Mouse (Mus musculus) urinary bladder, adult 18-20 months (tissue): ENCODE measurements around the gene Pygl.
A peak's percentile ranks its signal among the peaks of the same experiment; 100 is the strongest.
"Not testable (repeated sequence)": the region's sequence is repeated elsewhere in the genome, so short reads cannot be mapped to it uniquely, and the experiment has no call there.

Experiments used
- DNase-seq, 2 experiments: peaks; one replicate each; pipeline ENCODE4 v3.0.0; 2022; ENCODE audit warnings: low spot score in 2 of 2, mixed read lengths in 2 of 2

Pygl gene

DNA sequence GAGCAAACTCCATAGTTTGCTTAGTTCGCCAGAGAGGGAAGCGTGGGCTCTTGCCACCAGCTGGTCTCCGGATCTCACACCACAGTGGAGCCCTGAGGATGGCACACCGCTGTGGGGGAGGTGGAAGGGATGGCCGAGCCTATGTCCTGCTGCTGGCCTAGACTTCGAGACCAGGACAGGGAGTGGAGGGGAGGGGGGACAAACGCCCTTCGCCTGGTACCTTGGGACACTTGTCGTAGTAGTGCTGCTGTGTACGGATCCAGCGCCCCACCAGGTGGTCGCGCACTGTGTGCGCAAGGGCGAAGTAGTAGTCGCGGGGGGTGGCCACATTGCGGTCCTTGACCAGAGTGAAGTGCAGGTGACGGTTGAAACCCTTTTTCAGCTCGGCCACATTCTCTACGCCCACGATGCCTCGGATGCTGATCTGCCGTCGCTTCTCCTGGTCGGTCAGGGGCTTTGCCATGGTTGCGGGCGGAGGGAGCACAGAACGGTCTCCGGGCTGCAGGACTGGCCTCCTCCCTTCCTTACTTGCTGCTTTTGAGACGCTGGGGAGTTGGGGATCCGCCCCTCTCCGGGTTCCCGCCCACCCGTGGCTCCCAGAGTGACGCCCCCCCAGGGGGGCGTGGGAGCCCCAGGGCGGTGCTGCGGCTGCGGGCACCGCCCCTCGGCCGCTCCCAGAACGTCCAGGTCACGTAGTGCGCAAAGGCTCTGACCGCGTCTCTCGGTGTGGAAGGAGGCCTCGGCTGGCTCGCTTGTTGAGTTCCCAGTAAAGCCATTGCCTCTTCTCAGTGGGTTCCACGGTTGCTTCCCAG lies 4.0 kb downstream of the Pygl start:
- peak; percentile 77 to 83 for DNase-seq

DNA sequence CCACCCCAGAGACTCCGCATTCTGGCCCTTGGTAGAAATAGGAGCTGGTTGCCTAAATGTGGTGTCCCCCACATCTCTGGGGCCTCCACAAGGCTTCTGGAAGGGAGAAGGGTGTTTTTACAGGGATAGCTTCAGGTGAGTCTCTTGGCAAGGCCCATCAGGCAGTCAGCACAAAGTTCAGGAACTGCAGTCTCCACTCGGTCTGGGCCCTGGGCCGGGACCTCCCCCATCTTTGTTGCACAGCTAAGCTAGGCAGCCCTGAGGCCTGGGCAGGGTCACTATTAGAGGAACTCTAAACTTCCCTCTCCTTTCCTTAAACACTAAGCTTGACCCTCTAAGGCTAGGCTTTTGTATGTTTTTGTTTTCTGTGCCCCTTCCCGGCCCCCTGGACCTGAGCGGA lies 4.6 kb downstream of the Pygl start:
- DNase-seq, result no peak

DNA sequence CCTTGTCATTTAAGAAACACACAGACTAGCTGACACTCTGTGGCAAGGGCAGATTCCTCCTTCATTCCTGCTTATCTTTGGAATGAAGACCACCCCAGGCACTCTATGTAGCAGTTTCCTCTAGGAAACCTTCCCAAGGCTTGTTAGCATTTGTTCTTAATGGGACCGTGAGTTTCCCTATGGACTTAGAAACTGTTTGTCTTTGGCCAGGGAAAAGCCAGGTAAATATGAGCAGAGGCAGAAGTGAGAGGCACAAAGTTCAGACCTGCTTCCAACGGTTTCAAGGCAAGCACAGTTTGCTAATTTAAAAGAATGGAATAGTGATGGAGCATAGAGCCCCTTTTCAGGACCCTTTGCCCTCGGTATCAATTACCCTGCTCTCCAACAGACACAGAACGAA lies 8.0 kb downstream of the Pygl start:
- no peak for DNase-seq

DNA sequence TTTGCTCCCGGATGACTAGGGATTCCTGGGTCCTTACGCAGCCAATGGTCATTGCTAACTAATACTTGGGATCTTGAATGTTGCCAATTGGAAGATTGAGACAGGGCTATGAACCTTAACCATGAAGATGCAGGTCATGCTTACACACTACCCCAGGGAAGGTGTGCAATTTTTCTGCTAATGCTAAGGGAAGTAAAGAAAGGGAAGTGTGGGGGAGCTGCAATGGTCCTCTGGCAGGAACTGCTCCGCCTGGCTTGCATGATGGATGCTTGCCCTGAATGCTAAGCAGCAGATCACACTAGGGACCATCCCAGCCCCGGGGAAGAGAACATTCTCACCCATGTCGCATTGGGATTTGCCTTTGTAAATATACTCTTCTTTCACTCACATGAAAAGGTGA lies 9.9 kb downstream of the Pygl start:
- DNase-seq, result no peak

DNA sequence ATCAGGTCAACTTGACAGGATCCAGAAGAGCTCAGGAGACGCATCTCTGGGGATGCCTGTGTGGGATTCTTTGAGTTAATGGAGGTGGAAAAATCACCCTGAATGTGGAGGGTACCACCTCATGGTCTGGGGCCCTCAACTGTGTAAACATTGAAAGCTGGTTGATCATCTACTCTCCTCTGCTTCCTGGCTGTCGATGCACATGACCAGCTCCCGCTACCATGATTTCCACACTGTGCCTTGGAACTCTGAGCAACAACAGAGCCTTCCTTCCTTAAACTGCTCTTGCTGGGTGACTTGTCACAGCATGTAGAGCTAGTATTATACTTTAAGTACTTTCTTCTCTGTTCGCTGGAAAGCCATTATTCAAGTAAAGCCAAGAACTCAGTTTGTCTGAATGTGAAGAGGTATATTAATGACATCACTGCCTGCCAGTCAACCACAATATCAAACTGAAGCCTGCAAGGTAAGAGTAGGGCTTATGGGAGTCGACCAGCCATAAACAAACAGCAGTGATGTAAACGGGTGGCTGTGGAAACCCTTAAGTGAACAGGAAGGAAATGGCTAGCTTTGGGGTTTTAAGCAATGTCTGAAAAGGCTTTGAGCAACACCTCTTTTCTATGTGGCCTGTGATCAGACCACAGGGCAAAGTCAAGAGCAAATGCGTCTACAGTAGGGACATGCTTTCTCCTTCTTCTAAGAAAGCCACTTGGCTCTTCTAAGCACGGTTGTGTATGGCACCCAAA lies 12.3 kb downstream of the Pygl start:
- no peak for DNase-seq

DNA sequence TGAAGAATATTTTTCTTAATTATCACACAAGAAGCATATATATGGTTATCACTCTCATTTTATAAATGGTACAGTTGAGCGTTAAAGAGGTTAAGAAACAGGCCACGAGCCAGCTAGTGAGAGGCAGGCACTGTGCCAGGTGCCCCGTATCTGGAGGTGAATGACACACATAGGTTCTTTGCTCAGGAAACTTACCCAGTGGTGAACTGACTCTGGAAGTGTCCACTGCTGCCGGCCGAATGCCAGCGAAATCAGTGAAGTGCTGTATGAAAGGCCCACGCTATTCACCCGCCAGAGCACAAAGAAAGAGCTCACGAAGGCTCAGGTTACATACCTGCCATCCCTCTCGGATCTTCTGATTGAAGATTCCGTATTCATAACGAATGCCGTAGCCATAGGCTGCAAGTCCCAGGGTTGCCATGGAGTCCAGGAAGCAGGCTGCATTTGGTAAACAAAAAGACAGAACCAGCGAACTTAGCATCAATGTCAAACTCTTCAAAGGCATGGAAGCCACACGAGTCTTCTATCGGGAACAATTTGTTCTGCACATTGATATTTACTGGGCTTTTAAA lies 15.0 kb downstream of the Pygl start:
- no peak for DNase-seq

DNA sequence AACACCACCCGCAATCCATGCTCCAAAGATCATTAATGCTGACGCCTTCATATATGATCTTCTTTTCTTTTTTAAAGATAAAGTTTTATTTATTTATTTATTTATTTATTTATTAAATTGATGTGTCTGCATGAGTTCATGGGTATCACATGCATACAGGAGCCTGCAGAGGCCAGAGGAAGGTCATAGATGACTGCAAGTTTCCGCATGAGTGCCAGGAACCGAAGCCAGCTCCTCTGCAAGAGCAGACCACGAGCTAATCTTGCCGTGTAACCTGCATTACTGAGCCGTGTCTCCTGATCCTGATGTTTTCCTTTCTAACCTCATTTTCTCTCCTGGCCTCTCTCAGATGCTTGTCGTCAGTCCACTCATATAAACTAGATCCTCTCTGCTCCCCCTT lies 17.0 kb downstream of the Pygl start:
- DNase-seq, result no peak

DNA sequence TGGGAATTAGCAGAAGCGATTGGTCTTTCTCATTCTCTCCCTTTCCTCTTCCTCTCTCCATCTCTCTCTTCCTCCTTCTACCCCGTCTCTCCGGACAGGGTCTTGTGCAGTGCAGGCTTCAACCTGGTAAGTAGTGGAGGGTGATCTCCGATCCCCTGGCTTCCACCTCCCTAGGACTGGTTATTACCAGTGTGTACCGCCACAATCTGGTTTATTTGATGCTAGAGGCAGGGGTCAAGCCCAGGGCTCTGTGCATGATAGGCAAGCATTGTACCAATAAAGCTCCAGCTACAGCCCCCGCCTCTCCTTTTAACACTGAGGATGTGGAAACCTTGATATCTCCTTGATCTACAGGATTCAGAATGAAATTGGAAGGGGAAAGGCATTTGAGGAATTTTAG lies 17.7 kb downstream of the Pygl start:
- no peak for DNase-seq

DNA sequence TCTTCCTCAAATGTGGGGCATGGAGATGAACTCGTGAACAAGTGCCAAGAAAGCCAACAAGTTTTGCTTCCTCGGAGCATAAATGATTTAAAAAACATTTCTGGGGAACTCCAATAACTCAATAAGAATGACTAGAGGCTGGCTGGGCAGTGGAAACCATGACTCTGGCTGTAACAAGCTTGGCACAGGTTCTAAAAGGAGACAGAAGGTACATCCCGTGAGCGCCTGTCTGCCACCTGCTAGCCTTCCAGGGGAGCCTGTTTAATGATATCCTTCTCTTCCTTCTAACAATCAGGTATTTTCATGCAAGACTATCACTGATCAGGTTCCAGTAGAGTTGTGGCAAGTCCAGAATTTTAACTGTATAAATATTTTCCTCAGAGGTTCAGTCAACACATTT lies 18.8 kb downstream of the Pygl start:
- DNase-seq, result no peak

DNA sequence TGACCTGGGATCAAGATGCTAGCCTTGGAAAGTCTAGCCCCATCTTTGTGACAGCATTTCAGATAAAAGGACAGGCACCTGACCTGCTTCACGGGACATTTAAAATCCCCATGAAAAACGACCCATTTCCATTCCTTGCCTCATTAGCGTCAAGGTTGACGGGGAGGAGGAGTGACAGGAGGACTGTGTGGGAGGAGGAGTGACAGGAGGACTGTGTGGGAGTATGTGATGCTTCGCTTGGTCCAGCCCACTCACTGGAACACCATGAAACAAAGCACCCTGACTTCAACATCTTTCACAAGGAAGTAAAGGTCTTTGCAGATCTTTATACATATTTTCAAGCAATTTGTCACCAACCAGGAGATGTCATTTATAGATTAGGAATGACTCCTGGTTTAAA lies 23.1 kb downstream of the Pygl start:
- DNase-seq, result no peak

DNA sequence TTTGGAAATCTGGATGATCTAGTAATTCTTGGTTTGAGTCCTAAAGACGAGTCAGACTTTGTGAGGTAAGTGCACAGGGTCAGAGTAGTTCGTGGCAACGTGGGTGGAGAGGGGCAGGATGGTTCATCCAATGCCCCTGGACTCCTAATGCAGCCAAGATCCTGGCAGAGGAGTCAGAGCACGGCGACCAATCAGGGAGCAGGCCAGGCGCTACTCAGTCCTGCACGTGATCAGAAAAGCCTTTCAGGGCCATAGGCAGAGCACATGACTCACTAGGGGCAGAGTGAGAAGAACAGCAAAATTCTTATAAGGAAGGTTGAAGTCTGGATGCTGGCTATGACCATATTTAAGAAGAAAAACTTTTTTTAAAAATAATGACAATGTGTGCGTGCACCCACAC lies 26.9 kb downstream of the Pygl start:
- DNase-seq, result no peak

DNA sequence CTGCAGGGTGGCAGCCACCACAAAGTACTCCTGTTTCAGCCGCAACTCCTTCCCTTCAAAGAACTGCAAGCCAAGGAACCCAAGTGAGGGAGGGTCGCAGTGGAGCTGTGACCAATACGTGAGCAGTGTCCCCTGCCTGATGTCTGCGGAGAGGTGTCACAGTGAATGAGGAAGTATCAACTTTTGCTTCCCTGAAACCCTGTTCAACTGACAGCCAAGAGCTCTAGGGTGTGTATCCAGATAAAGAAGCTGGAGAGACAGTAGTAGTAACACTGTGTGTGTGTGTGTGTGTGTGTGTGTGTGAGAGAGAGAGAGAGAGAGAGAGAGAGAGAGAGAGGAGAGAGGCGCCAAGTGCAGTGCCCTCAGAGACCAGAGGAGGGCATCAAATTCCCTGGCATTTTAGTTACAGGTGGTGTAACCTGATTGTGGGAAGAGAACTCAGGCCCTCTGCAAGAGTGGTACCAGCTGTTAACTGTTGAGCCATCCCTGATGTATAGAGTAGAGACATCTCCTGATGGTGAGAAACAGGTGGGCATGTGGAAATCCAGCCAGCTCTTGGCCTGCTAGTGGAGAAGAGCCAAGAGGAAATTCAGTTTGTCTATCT lies 29.3 kb downstream of the Pygl start:
- DNase-seq, result no peak

DNA sequence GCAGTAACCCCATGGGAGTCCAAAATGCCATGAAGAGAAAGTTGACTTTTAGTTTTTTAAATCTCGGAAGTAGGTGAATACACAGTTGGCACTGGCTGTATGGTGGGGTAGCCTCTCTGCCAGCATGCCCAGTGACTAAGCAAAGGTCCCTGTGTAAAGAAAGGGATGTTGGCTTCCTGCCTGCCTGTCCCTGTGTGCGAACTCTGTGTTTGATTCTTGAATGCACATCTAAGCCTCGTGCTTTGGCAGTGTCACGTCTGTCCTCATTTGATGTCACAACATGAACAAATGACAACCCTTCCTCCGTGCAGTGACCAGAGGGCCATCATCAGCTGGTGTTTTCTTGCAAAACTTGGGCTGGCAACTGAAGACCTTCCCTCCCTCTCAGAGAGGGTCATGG lies 34.9 kb downstream of the Pygl start:
- no peak for DNase-seq

DNA sequence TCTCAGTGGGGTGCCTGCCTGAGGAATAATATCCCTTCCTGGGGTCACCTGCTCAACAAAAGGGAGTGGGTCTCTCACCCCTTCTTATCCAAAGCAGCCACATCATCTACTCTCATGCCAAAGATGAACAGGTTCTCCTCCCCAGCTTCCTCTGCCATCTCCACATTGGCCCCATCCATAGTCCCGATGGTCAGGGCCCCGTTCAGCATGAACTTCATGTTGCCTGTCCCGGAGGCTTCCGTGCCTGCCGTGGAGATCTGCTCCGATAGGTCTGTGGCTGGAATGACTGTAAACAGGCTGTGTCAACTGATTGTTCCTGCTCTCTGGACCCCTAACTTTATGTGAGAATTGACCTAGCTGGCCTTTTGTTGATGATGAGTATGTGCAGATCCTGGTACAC lies 35.9 kb downstream of the Pygl start:
- no peak for DNase-seq

DNA sequence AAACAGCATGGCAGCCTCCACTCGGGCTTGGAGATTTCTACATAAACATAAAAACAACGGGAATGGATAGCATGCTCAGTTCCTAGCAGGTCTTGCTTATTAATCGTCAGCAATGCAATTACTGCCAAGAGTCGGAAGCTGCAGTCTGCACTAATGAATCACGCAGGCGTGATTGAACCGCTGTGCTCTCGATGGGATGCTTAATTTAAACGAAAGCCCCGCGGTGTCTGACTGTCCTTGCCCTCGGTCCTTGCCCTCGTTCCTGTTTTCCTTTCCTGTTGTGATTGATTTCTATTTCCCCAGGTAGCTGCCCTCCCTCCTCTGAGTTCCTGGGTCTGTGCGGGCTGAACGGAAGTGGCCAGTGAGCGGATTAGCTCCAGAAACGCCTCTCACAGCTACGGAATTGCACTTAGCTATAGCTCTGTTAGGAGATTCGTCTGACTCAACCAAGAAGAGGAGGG lies 39.0 kb downstream of the Pygl start:
- DNase-seq, result no peak

DNA sequence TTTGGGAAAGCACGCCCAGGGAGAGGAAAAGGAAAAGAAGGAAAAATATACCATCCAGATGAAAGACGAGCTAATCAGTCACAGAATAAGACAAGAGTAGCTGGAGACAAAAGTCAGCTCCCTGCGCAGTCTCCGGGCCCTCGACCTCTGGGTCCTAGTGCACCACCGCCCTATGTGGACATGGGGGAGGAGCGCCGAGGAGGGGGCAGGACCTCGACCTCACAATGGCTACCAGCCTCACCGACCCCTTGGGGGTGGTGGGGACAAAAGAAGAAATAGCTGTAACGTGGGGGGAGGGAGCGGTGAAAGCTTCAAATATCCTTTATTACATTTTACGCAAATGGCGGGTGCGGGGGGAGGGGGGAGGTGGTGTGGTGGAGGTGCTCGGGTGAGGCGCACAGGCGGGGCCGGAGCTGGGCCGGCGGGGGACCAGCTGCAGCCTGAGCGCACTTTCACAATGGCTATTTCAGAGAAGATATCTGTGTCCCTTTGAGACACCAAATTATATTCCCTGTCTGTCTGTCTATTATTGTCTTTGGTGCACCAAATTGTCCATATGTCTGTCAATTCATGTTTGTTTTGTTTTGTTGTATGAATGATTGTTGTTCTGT lies 47.0 kb downstream of the Pygl start:
- no peak for DNase-seq

DNA sequence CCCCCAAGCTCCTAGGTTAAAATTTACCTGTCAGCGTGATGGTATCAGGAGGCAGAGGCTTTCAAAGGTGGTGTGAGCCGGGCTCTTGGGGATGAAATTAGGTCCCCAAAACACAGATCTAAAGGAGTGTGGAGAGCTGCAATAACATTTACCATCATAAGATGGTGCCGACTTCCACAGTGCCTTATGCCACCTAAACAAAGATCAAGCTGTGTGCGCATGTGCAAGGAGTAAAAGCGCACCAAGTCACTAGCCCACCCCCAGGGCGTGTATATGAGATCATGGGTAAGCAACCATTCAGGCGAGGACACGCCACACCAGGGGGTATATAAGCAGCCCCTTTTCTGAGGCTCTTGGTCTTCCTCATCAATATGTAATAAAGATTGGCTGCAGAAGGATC lies 47.8 kb downstream of the Pygl start:
- not testable (repeated sequence) for DNase-seq

DNA sequence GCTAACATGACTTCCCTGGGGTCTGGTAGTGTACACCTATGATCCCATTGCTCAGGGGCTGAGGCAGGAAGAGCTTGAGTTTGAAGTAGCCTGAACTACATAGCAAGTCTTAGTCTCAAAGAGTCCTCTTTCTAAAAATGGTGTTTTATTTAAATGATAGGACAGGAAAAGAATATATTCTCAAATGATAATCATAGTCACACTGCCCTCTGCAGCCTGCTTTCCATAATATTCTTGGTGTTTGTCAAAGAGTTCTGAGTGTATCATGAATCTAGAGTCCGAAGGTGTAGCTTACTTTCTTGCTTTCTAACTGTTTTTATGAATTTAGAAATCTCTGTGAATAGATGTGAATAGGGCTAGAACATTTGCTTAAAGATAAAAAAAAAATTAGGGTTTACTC lies 61.3 kb downstream of the Pygl start:
- DNase-seq, result no peak

DNA sequence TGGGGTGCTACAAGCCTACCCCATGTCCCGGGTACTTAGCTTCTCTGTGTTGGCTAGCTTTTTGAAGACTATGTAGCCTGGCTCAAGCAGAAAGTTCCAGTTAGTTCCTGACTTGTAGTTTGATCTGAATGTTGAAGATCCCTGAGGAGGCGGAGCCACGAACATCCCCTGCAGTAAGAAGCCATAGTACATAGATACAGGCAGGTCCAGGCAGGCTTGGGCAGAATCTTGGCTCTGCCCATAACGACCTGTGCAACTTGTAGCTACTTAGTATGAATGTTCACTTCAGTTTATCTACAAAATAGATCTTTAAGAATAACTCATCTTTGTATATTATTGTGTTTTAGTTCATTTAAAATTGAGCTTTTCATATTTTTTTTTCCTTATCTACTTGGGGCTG lies 63.3 kb downstream of the Pygl start:
- no peak for DNase-seq

DNA sequence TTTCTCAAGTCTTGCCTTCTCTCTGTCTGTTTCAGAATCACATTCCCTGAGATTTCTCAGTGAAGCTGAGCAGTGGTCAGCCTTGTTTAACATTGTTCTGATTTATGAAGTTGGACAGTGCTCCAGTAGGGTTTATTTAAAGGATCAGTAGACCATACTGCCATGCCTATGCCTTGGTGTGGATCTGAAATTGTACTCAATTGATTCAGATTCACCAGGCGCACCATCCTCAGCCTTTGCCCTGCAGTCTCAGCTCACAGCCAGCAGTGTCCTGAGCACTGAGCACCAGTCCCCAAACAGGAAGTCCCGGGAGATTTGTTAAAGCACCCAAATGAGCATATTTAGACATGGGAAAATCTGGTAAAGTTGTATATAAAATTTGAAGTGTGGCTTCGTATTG lies 66.5 kb downstream of the Pygl start:
- no peak for DNase-seq

DNA sequence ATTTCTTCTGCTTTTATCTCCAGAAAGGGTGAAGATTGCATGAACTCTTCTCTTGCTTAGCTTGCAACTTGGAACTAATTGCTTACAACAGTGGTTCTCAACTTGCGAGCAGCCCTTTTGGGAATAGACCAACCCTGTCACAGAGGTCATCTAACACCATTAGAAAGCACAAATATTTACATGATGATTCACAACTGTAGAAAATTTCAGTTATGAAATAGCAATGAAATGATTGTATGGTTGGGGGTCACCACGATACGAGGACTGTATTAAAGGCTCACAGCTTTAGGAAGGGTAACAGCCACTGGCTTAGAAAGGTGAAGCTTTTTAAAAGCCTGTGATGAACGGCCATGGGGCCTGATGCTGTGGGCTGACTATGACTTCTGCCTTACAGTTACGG lies 70.2 kb downstream of the Pygl start:
- no peak for DNase-seq
